Mouse (Mus musculus) G1E (cell line): Measurements from ENCODE around the gene Gabrg3.

ENCODE experiments used
- CTCF ChIP-seq: IDR thresholded peaks from 2 replicates; pipeline ENCODE4 v1.5.1; 2012; ENCODE audit warnings: low read depth, low read length, inconsistent platforms, mixed read lengths
- GATA1 ChIP-seq: IDR thresholded peaks from 2 replicates; pipeline ENCODE4 v1.6.1; 2012; ENCODE audit warnings: borderline replicate concordance, low read length, inconsistent platforms, mixed read lengths
- POLR2AphosphoS5 ChIP-seq: IDR thresholded peaks from 2 replicates; pipeline ENCODE4 v1.6.1; 2012; ENCODE audit warnings: low read depth, low read length, inconsistent platforms; ENCODE audit not compliant: insufficient replicate concordance
- TAL1 ChIP-seq: conservative IDR thresholded peaks from 2 replicates; pipeline ENCODE4 v1.6.1; 2012; ENCODE audit warnings: low read depth, low read length, inconsistent platforms, mixed read lengths

GRCm38 (mm10) chr7:56765612-56766445, 621.2 kb downstream of the Gabrg3 start:
- TF ChIP-seq CTCF: no peak
- TF ChIP-seq POLR2AphosphoS5: no peak
- no peak for TF ChIP-seq GATA1
- TF ChIP-seq TAL1: no peak
